Mouse (Mus musculus) erythroblast, embryonic 14.5 days (primary cell): ENCODE results near the gene Cep78.

Experiments used
- GATA1 ChIP-seq: IDR thresholded peaks from 2 replicates; pipeline ENCODE4 v1.6.1; 2012; ENCODE audit warnings: low read length, inconsistent platforms, mixed read lengths
- TAL1 ChIP-seq: IDR thresholded peaks from 3 replicates; pipeline ENCODE4 v1.6.1; 2012; ENCODE audit warnings: low read length, inconsistent platforms, mixed read lengths

GRCm38 (mm10) chr19:15918111-15918510 lies 66.7 kb downstream of the Cep78 start:
- TF ChIP-seq TAL1 (no peak), GATA1 (no peak)
